ENCODE assay signal across 17 mouse cellular contexts in genomic region chr11:17524985-17525775, GRCm38 (mm10).
"Had no signal": no experiment of that assay in that cellular context is flagged by ENCODE, and none has a peak within 500 bp of the region (broad histone marks: within the 10 kb centered on the region; RNA-seq: fewer than 3 reads in every experiment).

No protein-coding gene starts in this region.

- H3K9ac ChIP-seq: kidney, embryonic 15.5 days; liver, embryonic 13.5 days; neural tube, embryonic 13.5 days; stomach, embryonic 15.5 days had no signal

- H3K4me3 ChIP-seq: kidney, embryonic 15.5 days; left cerebral cortex, adult 2 months; liver, embryonic 13.5 days; neural tube, embryonic 13.5 days; stomach, embryonic 15.5 days had no signal

- H3K27me3 ChIP-seq: kidney, embryonic 15.5 days; liver, embryonic 13.5 days; neural tube, embryonic 13.5 days; stomach, embryonic 15.5 days had no signal

- H3K4me1 ChIP-seq: liver, embryonic 13.5 days; stomach, embryonic 15.5 days had no signal

- H3K9me3 ChIP-seq: kidney, embryonic 15.5 days; liver, embryonic 13.5 days; neural tube, embryonic 13.5 days; stomach, embryonic 15.5 days had no signal

- DNase-seq: kidney, adult 11 months; kidney, adult 8-10 months; kidney, postnatal 10 days; kidney, postnatal 36 days; layer of hippocampus, postnatal 36 days; liver, embryonic 13.5 days; lung, adult 2 months; lung, postnatal 14 days; retina, postnatal 1 day; right cerebral cortex, postnatal 25 days; spleen, adult 18-20 months; thymus, postnatal 25 days had no signal

- H3K27ac ChIP-seq: kidney, embryonic 15.5 days; left cerebral cortex, adult 2 months; liver, embryonic 13.5 days; macrophage; neural tube, embryonic 13.5 days had no signal

- H3K36me3 ChIP-seq: kidney, embryonic 15.5 days; liver, embryonic 13.5 days; neural tube, embryonic 13.5 days; stomach, embryonic 15.5 days had no signal

- H3K4me2 ChIP-seq: kidney, embryonic 15.5 days; liver, embryonic 13.5 days; neural tube, embryonic 13.5 days; stomach, embryonic 15.5 days had no signal
